In the genomic region with DNA sequence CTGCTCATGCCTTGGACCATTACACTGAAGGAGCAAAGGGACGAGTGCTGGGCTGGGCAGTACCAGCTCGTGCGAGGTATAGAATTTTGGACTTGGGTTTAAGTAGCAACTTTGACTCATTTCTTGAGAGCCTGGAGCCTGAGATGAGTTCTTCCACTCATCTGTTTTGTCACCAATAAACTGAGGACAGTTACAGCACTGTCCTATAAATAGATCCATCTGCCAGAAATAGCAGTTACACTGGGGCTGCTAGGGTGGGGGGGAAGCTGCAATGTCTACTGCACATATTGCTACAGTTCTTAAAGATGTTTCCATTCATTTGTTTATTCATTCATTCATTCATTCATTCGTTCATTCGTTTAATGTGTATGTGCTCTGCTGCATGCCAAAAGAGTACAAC, we compare ENCODE assay signal across 14 mouse cellular contexts.
"Had no signal": no experiment of that assay in that cellular context is flagged by ENCODE, and none has a peak within 500 bp of the region (broad histone marks: within the 10 kb centered on the region; RNA-seq: fewer than 3 reads in every experiment).

No protein-coding gene starts in this region.

- H3K27me3 ChIP-seq: limb, embryonic 12.5 days; midbrain, embryonic 12.5 days; neural tube, embryonic 15.5 days had no signal

- DNase-seq: kidney, postnatal 36 days; layer of hippocampus, adult 9-11 months; layer of hippocampus, postnatal 36 days; lung, adult 18-20 months; lung, postnatal 14 days; right cerebral cortex, adult 18-20 months; right cerebral cortex, postnatal 25 days; thymus, postnatal 36 days had no signal

- H3K9ac ChIP-seq: limb, embryonic 12.5 days; liver, embryonic 14.5 days; midbrain, embryonic 12.5 days; neural tube, embryonic 15.5 days had no signal

- H3K4me1 ChIP-seq: neural tube, embryonic 15.5 days had no signal

- H3K4me3 ChIP-seq: limb, embryonic 12.5 days; midbrain, embryonic 12.5 days; neural tube, embryonic 15.5 days had no signal

- ATAC-seq: midbrain, embryonic 16.5 days had no signal

- H3K27ac ChIP-seq: kidney, postnatal 0 days; liver, embryonic 14.5 days; midbrain, embryonic 12.5 days; neural tube, embryonic 15.5 days had no signal

- H3K36me3 ChIP-seq: limb, embryonic 12.5 days; midbrain, embryonic 12.5 days; neural tube, embryonic 15.5 days had no signal

- H3K9me3 ChIP-seq: limb, embryonic 12.5 days; midbrain, embryonic 12.5 days; neural tube, embryonic 15.5 days had no signal

- H3K4me2 ChIP-seq: limb, embryonic 12.5 days; midbrain, embryonic 12.5 days; neural tube, embryonic 15.5 days had no signal
